Mouse (Mus musculus): ENCODE measurements around the gene Naaa. TPM values are rescaled to one million over a fixed set of nuclear protein-coding genes. Genes with fewer than 3 reads are reported as not detected.
A peak's percentile ranks its signal among the peaks of the same experiment; 100 is the strongest.

The Naaa gene
- polyA plus RNA-seq, 1 experiment: 5.2 TPM

DNA sequence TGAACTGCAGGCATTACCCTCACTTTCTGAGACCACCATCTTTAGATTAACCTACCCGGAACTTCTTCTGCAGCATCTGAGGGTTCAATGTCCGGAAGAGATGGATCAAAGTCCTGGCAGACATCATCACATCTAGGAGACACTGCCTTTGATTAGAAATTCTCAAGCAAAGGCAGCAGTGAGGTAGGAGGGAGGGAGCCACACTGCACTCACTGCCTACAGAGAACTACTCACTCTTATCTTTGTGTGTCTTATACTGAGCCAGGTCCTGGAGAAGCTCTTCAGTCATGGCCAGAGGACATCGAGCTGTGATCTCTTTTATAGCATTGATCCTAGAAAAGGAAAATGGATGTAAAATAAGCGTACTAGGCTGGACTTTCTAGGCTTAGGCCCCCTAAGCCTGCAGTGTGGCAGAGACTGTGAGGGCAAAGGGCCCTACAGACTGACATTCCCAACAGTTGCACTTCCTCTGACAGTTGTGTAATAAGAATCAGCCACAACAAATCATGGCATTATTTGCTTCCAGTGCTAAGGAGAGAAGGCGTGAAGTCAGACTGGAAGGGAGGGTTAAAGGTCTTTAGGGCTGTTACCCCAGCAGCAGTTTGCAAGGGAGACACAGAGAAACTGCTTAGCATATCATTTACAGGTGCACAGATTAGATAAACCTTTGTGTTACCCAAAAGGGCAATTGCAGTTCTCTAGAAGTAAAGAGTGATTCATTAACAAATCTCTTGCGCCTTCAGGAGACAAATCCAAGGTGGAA, 13.9 kb upstream of the Naaa start:
- no peak for TF ChIP-seq GATA1 (IDR thresholded peaks at IDR 0.05; ENCODE audit: low read length)

DNA sequence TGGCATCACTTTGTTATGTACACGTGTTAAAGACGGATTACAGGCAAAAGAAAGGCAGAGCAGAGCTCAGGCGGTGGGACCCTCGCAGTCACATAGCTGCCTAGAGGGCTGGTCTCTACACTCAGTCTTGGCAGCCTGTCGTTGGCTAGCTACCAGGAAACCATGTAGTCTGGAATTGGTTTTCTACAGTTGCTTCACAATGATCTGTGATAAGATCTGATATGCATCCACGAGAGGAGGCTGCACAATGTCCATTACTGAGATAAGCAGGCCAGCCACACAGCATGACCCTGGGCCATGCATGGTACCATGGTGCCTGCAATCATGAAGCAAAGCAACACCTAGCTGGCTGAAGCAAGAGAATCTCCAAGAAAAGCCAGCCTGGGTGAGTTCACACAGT, 9.9 kb upstream of the Naaa start:
- no peak for TF ChIP-seq GATA1 (IDR thresholded peaks at IDR 0.05; ENCODE audit: low read length)

DNA sequence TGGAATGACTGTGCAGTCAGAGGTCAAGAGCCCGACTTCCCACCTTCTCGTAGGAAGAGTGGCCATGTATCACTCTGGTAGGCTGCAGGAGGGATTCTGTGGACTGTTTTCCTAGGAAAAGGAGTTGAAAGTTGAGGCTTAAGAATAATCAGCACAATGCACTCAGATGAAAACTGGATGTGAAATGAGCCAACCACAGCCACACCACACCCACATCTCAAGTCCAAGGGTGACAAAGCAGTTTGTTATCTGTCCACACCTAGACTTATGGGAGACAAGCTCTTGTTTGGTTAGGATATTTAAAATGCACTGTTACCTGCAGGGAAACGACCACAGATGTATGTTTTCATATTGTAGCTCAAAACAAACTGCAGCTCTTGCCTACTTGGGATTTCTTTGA, 5.1 kb upstream of the Naaa start:
- TF ChIP-seq GATA1 (IDR thresholded peaks at IDR 0.05; ENCODE audit: low read length): peak; percentile 42

DNA sequence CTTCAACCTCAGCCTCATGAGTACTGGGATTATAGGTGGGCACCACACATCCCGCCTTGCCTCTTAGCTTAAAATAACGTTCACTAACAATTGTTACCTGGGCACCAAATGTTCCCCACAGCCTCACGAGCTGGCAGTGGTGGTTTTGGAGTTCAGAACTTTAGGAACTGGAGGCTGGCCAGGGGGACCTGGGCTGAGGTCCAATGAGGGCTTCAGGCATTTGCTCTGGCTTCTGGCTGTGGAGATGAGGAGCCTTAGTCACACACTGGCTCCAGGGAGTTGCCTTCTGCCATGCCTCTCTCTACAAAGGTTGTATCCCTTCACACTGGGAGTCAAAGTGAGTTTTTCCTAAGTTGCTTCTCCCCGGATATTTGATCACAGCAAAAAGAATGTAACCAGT, 4.6 kb upstream of the Naaa start:
- no peak for TF ChIP-seq GATA1 (IDR thresholded peaks at IDR 0.05; ENCODE audit: low read length)

DNA sequence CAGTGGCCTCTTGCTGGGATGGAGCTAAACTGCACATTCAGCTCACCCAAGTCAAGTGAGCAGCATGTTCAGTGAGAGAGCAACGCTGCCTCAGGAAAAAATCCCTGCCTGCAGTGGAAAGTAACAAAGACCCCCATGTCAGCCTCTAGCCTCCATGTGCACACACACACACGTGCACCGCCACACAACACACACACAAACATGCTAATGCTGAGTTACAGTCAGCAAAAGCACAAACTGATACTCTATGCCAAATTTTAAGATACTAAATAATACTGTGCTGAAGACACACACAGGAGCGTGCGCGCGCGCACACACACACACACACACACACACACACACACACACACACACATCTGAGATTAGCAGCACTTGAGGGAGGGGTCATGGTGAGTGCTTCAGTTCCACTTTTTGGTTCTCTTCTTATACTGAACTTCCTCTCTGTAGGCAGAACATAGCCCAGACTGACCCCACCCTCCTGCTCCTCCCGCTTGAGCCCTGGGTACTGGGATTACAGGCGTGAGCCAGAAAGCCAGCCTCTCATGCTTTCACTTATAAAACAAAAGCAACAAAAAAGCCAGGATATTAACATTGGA, 1.1 kb upstream of the Naaa start:
- no peak for TF ChIP-seq GATA1 (IDR thresholded peaks at IDR 0.05; ENCODE audit: low read length)

DNA sequence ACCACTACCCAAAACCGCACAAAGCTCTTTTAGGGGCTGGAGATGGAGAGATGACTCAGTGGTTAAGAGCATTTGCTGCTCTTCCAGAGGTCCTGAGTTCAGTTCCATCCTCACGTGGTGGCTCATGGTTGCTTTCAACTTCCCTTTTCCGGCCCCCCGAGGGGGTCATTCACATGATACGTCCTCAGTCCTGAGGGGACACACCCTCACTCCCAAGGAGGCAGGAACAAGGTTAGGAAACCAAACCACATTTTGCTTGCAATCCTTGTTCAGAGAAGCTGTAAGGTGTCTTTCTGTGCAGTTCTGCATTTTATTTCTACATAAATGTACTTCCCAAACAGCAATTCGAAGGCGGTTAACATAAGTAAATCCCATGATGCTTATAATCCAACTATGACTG, 7.5 kb downstream of the Naaa start:
- no peak for TF ChIP-seq GATA1 (IDR thresholded peaks at IDR 0.05; ENCODE audit: low read length)

DNA sequence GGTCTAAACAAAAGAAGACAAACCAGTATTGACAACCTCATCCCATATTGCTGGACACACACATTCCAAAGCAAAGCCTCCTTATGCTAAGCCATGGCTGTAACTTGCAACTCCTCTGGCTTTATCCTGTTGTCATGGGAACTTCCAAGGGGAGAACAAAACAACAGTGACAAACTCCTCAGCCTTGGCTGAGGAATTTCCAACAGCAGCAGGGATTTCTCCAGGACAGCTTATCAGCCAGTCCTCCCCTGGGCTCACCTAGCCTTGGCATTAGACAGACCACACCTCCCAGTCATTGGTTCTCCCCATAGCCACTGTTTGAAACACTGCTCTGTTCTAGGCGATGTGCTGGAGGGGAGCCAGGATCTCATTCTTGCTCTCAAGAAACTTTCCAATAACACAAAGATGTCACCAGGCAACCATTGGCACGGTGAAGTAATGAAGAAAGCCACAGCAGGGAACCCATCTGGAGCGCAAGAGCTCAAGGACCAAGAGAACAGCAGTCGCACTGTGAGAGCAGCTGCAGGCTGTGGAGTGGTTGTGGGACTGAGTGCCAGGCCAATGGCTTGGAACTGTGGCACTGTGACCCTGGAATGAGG, 14.1 kb downstream of the Naaa start:
- no peak for TF ChIP-seq GATA1 (IDR thresholded peaks at IDR 0.05; ENCODE audit: low read length)

DNA sequence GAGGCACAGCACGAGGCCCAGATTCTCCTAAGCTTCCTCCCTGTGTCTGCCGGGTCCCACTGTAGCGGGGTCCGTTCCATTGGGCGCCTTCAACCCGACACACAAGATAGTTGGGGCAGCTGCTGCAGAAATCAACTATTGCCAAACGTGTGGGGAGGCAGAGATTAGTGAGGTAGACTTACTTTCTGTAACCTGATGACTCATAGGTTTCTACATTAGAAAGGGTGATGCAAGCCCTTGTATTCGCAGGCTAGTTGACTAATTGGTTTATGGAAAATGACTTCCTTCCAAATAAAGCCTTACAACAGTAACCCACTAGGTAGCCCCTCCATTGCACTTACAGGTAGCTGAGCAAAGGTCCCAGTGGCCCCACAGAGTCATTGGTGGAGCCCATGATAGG, 15.3 kb downstream of the Naaa start:
- no peak for TF ChIP-seq GATA1 (IDR thresholded peaks at IDR 0.05; ENCODE audit: low read length)

DNA sequence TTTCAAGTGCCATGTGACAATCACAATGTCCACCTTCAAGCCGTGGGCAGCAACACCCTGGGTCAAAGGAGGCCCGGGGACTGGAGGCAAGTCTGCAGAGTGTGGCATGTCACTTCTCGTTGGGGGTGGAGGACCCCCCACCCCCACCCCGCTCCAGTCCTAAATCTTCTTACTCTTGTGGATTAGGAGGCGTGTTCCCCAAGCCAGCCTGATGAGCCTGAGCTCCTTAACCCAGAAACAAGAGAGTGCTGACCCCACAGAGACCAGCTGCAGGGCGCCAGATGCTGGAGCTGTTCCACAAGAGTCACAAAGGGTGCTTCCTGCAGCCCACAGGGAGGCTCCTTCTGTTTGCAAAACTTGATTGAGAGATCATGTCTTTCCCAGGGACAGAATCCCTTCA, 21.8 kb downstream of the Naaa start, which contains the start of gene Ppef2:
Ppef2 (minus strand) TSS at position 61 of the 400 bp plus-strand sequence.
- TF ChIP-seq GATA1 (IDR thresholded peaks at IDR 0.05; ENCODE audit: low read length): no peak

DNA sequence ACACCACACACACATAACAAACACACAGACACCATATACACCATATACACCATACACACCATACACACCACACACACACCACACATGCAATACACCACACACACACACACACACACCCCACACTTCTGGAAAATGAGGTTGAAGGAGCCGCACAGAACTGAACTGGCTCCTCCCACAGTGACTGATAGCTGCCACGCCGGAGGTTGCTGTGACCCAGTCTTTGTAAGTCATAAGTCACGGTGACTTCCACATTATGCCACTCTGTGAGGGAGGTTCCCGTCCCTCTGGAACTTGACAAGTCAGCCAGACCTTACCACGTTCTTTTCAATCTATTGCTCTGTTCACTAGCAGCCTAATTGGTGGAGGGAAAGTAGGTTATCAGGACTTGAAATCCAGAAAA, 23.5 kb downstream of the Naaa start:
- TF ChIP-seq GATA1 (IDR thresholded peaks at IDR 0.05; ENCODE audit: low read length): no peak

DNA sequence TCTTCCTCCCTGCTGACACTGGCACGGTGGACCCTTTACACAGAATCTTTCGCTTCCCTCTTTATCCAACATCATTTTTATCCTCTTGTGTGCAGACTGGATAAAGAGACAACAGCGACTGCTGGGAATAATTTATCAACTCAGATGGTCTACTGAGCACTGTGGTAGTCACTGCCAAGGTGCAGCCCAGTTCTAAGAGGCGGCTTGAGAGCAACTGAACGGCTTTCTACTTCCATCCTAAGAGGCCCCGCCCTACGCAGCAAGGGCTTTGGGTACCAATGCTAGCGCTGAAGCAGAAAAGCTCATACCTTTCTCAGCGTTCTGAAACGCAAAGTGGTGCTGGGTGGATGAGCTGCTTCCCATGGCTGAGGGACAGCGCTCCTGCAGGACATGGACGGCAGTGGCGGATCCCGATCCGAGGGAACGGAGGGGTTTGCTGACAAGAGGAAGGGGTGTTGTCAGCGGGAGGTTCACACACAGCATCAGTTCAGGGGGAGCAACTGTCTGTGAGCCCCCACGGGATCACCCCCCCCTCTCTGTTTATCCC, 25.1 kb downstream of the Naaa start:
- TF ChIP-seq GATA1 (IDR thresholded peaks at IDR 0.05; ENCODE audit: low read length): no peak

DNA sequence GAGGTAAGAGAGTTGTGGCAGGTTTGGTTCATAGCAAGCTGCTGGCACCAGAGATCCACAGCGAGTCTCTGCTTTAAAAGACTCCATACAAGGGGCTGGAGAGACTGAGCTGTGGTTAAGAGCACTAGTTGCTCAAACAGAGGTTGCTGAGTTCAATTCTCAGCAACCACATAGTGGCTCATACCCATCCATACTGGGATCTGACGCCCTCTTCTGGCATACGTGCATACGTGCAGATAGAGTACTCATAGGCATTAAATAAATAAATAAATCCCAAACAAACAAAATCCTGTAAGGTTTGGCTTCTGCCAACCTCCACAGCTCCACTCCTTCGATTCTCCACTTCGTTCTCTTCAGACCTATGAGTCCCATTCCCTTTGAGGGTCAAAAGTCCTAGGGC, 25.9 kb downstream of the Naaa start:
- no peak for TF ChIP-seq GATA1 (IDR thresholded peaks at IDR 0.05; ENCODE audit: low read length)

DNA sequence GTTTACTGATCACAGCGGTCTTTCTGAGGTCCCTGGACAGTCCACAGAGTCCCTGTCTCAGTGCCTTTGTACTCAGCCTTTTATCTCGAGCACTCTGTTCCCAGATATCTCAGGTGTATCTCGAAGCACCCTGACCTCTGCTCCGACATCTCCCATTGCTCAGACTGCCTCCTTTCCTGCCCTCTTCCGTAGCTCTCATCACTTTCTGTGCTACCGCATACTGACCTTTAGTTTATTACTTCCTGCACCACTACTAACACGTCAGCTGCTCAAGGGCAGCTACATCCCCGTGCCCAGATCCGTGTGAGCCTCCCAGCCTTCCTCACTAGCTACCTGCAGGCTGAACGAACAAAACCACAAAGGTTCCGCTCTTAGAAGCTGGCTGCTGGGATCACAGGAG, 29.4 kb downstream of the Naaa start:
- no peak for TF ChIP-seq GATA1 (IDR thresholded peaks at IDR 0.05; ENCODE audit: low read length)

DNA sequence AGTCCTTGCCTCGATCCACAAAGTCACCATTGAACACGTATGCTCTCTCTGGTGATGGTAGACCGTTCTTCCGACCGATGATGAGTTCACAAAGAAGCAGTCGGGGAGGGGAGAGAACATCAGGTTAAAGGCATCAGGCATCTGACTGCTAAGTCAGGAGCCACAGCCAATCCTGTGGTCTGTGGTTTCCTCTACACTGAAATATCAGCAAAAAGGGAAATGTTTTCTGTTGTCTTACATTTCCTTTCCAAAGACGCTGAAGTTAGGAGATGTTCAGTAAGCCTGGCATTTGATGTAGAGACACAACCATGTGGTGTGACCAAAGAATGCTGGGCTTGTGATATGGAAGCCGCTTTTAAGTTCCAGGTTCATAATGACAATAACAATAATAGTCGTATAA, 32.5 kb downstream of the Naaa start:
- no peak for TF ChIP-seq GATA1 (IDR thresholded peaks at IDR 0.05; ENCODE audit: low read length)

DNA sequence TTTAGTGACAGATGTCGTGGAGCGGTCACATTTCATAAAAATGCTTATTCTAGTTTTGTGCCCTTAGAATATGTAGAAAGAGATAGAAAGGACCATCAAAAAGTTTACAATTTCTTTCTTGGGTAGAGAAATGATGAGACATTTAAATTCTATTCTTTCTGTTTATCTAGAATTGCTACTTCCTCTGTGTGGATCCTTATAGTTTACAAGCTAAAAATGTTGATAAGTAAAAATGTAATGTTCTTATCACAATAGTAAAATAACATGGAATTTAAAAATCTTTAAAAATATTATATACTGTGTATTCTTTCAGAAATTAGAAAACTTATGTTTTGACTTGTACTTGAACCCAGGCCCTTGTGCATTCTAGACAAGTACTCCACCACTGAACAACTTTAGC, 33.1 kb downstream of the Naaa start:
- TF ChIP-seq GATA1 (IDR thresholded peaks at IDR 0.05; ENCODE audit: low read length): no peak

DNA sequence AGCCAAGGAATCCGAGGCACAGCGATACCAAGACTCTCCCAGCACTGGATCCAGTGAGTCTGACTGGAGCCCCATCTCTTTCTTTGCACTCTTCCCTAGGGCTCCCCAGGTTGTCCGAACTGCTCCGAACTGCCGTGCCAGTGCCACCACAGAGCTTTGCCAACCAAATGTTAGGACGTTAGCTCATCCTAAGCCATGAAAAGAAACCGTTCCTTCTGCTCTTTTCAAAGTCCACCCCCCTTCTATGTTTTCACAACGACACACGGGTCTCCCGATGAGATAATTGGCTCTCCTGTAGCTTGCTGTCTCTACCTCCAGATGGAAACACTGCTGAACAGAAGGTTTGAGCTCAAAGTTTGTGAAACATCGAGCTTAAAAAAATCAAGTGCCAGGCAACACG, 37.2 kb downstream of the Naaa start:
- no peak for TF ChIP-seq GATA1 (IDR thresholded peaks at IDR 0.05; ENCODE audit: low read length)

Data from G1E-ER4 (cell line).